1 mouse cellular context compared by ENCODE assay signal in the genomic region with DNA sequence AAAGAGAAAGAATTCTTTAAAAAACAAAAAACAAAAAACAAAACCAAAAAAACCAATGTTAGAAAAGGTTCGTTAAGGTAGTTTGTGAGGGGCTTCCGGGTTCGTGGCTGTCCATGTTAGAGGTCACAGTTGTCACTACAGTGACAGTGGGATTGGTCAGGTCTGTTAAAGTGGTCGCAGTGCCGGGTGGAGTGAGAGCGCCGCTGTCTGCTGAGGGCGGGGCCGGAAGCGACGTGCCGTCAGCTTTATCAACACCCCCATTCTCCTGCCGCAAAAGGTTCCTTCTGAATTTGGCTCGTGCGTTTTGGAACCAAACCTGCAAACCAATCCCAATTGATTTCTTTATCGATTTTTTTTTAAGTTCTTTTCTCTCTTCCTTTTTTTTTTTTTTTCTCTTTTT.
TF ChIP-seq lines count a peak whose summit lies in the region.

No protein-coding gene starts in this region.

TF ChIP-seq in MEL, 35 proteins besides CTCF, POLR2A, EP300 and RAD21 (continued from another document):
- TF ChIP-seq TCF12 (IDR thresholded peaks at IDR 0.05; ENCODE audit: low read depth, low read length) (0 out of 2 replicates have a peak, but pooled peaks have one; percentile 40), MAX (IDR thresholded peaks at IDR 0.05; ENCODE audit: low read length) (no peak), GATA1 (IDR thresholded peaks at IDR 0.05; ENCODE audit: low read depth, low read length) (peak; percentile 44; the same call in 1 of the 2 replicates), ZC3H11A (IDR thresholded peaks at IDR 0.05; ENCODE audit: low read depth, low read length) (no peak), USF1 (IDR thresholded peaks at IDR 0.05; ENCODE audit: low read depth, low read length) (no peak), MEF2A (IDR thresholded peaks at IDR 0.05; ENCODE audit: extremely low read depth, insufficient replicate concordance, low read depth, low read length, poor library complexity, severe bottlenecking) (no peak), ZKSCAN1 (IDR thresholded peaks at IDR 0.05; ENCODE audit: low read depth, low read length) (no peak), CHD1 (IDR thresholded peaks at IDR 0.05; ENCODE audit: low read depth, low read length) (no peak)
